Mouse (Mus musculus): ENCODE measurements around the gene Pi16. TPM values are rescaled to one million over a fixed set of nuclear protein-coding genes. Genes with fewer than 3 reads are reported as not detected.

The Pi16 gene
- polyA plus RNA-seq, 1 experiment from 2014 or later, result 2.3 TPM

DNA sequence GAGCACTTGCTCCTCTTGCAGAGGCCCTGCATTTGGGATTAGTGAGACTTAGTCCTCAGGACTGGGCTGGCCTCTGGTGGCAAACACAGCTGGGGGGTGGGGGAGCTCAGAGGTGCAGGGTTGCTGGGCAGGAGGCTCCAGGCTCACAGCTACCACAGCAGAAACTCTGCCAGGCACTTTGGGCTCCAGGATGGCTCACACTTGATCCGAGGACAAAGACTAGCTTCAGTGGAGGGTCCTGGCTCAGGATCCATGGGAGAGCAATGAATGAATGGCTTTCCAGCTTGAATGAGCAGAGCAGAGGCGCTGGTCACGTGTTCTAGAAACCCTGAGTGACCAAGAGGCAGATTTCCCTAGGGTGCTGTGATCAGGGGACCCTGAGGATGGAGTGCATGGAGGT is 41.4 kb downstream of the Pi16 start:
- no peaks in the 10 kb centered on the region for H3K9me3 ChIP-seq (ENCODE audit: control insufficient read depth, low read length)
- H3K4me3 ChIP-seq (ENCODE audit: low read length), result no peak overlapping the region
- no peak overlapping the region for H3K27ac ChIP-seq (ENCODE audit: low read length)
- H3K9ac ChIP-seq (ENCODE audit: low read length), result no peak overlapping the region
- 58% methylated on average over 3 of the region's 3 CpGs for WGBS
- no peak overlapping the region for H3K4me2 ChIP-seq (ENCODE audit: low read depth, low read length)
- no peaks in the 10 kb centered on the region for H3K36me3 ChIP-seq (ENCODE audit: control insufficient read depth, insufficient read depth, low read length)
- H3K27me3 ChIP-seq (ENCODE audit: control insufficient read depth, insufficient read depth, low read depth, low read length), result no peaks in the 10 kb centered on the region
- ATAC-seq (ENCODE audit: low read depth), result no peak
- H3K4me1 ChIP-seq (replicated peaks; ENCODE audit: control insufficient read depth, insufficient read depth, low read length), result peaks cover 24% of the 10 kb centered on the region

DNA sequence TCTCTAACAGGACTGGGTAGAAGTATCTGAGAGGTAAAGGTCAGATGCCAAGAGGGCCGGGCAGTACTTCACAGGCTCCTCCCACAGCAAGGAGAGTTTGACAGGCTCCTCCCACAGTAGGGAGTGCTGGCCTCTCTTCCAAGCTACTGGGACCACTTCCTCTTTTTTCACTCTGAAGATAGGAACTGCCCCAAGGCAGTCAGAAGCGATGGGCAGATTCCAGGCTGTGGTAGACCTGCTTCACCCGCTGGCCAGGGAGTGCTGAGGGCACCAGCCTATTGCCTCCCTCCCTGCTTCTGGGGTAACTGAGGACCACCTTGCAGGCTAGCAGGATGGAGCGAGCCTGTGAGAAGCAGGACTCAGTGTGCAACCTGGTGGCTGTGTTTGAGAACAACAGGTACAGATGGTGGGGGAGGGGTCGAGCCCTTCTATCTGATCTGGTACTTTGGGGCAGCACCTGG is 43.3 kb downstream of the Pi16 start, which contains the start of gene Fgd2:
TSS of gene Fgd2 (plus strand) at position 154 of the 461 bp plus-strand sequence.
- ATAC-seq (ENCODE audit: low read depth), result no peak

DNA sequence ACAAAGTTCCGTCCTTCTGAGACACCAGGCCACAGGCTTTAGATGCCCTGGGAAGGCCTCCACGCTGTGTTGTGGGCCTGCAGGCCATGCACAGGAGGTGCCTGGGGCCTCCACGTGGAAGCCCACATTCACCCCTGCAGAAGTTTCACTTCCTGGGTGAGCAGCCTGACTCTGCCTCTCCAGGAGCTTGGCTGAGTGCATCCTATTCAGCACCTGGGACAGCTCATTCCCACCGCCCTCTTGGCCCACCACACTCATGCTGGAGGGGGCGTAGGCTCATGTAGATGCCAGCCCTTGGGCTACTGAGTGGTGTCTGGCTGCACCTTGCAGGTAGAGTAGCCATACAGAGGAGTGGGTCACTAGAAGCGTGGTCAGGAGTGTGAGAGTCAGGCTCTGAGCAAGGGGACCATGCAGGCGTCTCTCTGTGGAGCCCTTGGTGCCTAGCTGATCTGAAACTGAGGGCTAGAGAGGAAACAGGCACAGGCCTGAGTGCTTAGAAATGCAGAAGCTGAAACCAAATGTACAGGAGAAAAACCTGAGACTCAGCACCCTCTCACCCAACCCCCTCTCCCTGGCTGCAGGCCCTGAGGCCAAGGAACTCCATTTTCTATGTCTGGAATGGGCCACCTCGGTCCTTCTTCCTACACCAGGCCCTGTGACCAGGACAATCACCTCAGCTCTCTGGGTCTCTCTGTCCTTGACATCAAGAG is 44.7 kb downstream of the Pi16 start:
- Histone ChIP-seq H3K4me1 (replicated peaks; ENCODE audit: control insufficient read depth, insufficient read depth, low read length) (peaks cover 5% of the 10 kb centered on the region; the same call in 1 of the 2 replicates), H3K9ac (ENCODE audit: low read length) (no peak overlapping the region), H3K4me3 (ENCODE audit: low read length) (no peak overlapping the region), H3K9me3 (ENCODE audit: control insufficient read depth, low read length) (no peaks in the 10 kb centered on the region), H3K27ac (ENCODE audit: low read length) (no peak overlapping the region), H3K36me3 (ENCODE audit: control insufficient read depth, insufficient read depth, low read length) (no peaks in the 10 kb centered on the region), H3K4me2 (ENCODE audit: low read depth, low read length) (no peak overlapping the region), H3K27me3 (ENCODE audit: control insufficient read depth, insufficient read depth, low read depth, low read length) (no peaks in the 10 kb centered on the region)
- ATAC-seq (ENCODE audit: low read depth), result no peak
- WGBS, result 52% methylated on average over 8 of the region's 8 CpGs

More for the DNA sequence above, 43.3 kb downstream of the Pi16 start, which contains the start of gene Fgd2:
- H3K27me3 ChIP-seq (ENCODE audit: control insufficient read depth, insufficient read depth, low read depth, low read length), result no peaks in the 10 kb centered on the region
- H3K27ac ChIP-seq (ENCODE audit: low read length), result no peak within 1 kb of the TSS
- no peak within 1 kb of the TSS for H3K9ac ChIP-seq (ENCODE audit: low read length)
- 13% methylated on average over 5 of the region's 5 CpGs for WGBS
- H3K4me1 ChIP-seq (replicated peaks; ENCODE audit: control insufficient read depth, insufficient read depth, low read length), result peaks cover 14% of the 10 kb centered on the region
- H3K4me3 ChIP-seq (ENCODE audit: low read length), result no peak within 1 kb of the TSS
- no peaks in the 10 kb centered on the region for H3K36me3 ChIP-seq (ENCODE audit: control insufficient read depth, insufficient read depth, low read length)
- no peaks in the 10 kb centered on the region for H3K9me3 ChIP-seq (ENCODE audit: control insufficient read depth, low read length)
- H3K4me2 ChIP-seq (ENCODE audit: low read depth, low read length), result no peak within 1 kb of the TSS

DNA sequence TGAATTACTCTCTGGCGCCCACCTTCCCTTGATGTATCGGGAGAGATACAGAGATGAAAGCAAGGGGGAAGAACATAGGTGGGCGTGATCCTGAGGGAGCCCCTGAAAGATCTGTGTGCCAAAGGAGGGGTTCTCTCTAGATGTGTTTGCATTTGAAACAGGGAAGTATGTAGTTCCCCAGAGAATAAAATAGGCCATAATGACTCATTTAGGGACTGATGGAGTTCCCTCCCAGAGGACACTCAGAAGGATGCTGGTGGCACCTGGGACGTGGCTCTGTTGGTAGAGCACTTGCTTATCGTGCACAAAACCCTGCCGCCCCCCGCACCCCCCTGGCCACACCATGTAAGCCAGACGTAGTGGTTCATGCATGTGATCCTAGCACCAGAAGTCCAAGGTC is 45.6 kb downstream of the Pi16 start:
- 71% methylated on average over 8 of the region's 8 CpGs for WGBS
- no peak overlapping the region for H3K4me3 ChIP-seq (ENCODE audit: low read length)
- no peak overlapping the region for H3K9ac ChIP-seq (ENCODE audit: low read length)
- H3K27ac ChIP-seq (ENCODE audit: low read length), result no peak overlapping the region
- no peak overlapping the region for H3K4me2 ChIP-seq (ENCODE audit: low read depth, low read length)
- no peak for ATAC-seq (ENCODE audit: low read depth)
- no peaks in the 10 kb centered on the region for H3K27me3 ChIP-seq (ENCODE audit: control insufficient read depth, insufficient read depth, low read depth, low read length)
- no peaks in the 10 kb centered on the region for H3K9me3 ChIP-seq (ENCODE audit: control insufficient read depth, low read length)
- 0 out of 2 replicates have a peak, but pooled peaks cover 5% of the 10 kb centered on the region for H3K4me1 ChIP-seq (replicated peaks; ENCODE audit: control insufficient read depth, insufficient read depth, low read length)
- H3K36me3 ChIP-seq (ENCODE audit: control insufficient read depth, insufficient read depth, low read length), result no peaks in the 10 kb centered on the region

DNA sequence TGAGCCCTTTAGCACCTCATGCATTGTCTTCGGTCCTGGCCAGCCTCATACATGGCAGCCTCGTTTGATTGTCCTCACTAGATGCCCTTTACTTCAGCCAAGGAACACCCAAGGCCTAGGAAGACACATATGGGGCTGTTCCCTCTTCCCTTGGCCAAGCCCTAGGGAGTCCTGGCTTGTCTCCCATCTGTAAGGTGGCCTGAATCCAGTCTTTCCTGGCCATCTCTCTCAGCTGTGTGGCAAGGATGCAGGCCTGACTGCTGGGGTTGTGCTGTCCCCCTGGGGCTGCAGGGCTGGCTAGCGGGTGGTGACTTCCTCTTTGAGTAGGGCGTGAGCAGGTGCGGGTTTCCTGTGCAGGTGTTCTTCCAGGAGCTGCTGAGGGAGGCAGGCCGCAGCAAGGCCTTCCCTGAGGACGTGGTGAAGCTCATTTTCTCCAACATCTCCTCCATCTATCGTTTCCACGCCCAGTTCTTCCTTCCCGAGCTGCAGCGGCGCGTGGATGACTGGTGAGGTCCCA is 47.7 kb downstream of the Pi16 start:
- no peak overlapping the region for H3K4me2 ChIP-seq (ENCODE audit: low read depth, low read length)
- WGBS, result 81% methylated on average over 13 of the region's 13 CpGs
- H3K4me1 ChIP-seq (replicated peaks; ENCODE audit: control insufficient read depth, insufficient read depth, low read length), result 0 out of 2 replicates have a peak, but pooled peaks cover 5% of the 10 kb centered on the region
- no peak overlapping the region for H3K9ac ChIP-seq (ENCODE audit: low read length)
- no peaks in the 10 kb centered on the region for H3K9me3 ChIP-seq (ENCODE audit: control insufficient read depth, low read length)
- no peak for ATAC-seq (ENCODE audit: low read depth)
- H3K27me3 ChIP-seq (ENCODE audit: control insufficient read depth, insufficient read depth, low read depth, low read length), result no peaks in the 10 kb centered on the region
- no peaks in the 10 kb centered on the region for H3K36me3 ChIP-seq (ENCODE audit: control insufficient read depth, insufficient read depth, low read length)
- H3K27ac ChIP-seq (ENCODE audit: low read length), result no peak overlapping the region
- H3K4me3 ChIP-seq (ENCODE audit: low read length), result no peak overlapping the region

DNA sequence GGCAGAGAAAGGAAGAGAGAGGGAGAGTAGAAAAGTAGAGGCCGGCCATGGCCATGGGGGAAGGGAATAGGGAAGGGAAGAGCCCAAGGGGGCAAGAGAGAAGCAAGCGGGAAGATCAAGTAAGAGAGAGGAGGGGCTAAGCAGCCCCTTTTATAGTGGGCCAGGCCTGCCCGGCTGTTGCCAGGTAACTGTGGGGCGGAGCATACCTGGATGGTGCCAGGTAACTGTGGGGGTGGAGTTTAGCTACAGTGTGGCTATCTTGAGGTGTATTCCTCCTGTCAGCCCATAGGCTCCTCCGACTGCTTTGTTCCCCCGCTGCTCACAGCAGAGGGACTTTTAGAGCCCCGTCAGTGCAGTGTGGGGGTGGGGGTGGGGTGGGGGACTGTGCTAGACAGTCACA is 51.2 kb downstream of the Pi16 start:
- Histone ChIP-seq H3K9ac (ENCODE audit: low read length) (peak overlapping the region; percentile 3; the same call in 1 of the 2 replicates), H3K4me2 (ENCODE audit: low read depth, low read length) (peak overlapping the region; percentile 52)
- peak; percentile 73 for ATAC-seq (ENCODE audit: low read depth)

DNA sequence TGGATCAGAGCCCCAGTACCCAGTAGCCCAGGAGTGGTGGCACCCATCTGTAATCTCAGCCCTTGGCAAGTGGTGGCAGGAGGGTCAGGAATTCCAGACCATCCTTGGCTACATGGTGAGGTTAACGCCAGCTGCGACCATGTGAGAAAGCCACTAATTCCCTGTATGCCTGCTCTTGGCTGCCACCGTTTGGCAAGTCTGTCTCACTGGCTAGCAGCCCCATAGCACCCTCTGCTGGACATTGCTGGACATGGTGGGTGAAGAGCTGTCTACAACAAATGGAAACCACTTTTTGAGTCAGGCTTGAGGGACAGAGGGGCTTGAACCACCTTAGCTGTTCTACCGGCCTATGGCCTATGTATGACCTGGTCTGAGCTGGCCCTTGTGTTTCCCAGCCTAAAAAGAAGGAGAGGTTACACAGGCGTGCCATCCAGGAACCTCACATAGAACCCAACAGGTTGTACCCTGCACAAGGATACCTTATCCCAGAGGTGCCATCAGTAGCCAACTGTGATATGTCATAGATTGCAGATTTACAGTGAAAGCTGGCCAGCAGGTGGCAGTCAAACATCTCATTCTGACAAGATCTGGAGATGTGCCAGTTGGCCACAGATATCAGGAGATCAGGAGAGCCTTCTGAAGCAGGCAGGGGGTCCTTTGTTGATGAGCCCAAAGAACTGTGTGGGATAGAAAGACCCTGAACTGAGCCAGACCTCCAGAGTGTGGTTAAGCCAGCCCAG is 53.7 kb downstream of the Pi16 start:
- WGBS, result 7% methylated on average over 5 of the region's 5 CpGs
- H3K4me2 ChIP-seq (ENCODE audit: low read depth, low read length), result no peak overlapping the region
- ATAC-seq (ENCODE audit: low read depth), result peak; percentile 55
- no peak overlapping the region for H3K9ac ChIP-seq (ENCODE audit: low read length)
- H3K9me3 ChIP-seq (ENCODE audit: control insufficient read depth, low read length), result no peaks in the 10 kb centered on the region
- no peaks in the 10 kb centered on the region for H3K36me3 ChIP-seq (ENCODE audit: control insufficient read depth, insufficient read depth, low read length)
- no peak overlapping the region for H3K27ac ChIP-seq (ENCODE audit: low read length)
- no peak overlapping the region for H3K4me3 ChIP-seq (ENCODE audit: low read length)
- H3K4me1 ChIP-seq (replicated peaks; ENCODE audit: control insufficient read depth, insufficient read depth, low read length), result no peaks in the 10 kb centered on the region
- no peaks in the 10 kb centered on the region for H3K27me3 ChIP-seq (ENCODE audit: control insufficient read depth, insufficient read depth, low read depth, low read length)

More for the DNA sequence above, 51.2 kb downstream of the Pi16 start:
- Histone ChIP-seq H3K4me1 (replicated peaks; ENCODE audit: control insufficient read depth, insufficient read depth, low read length) (no peaks in the 10 kb centered on the region), H3K9me3 (ENCODE audit: control insufficient read depth, low read length) (no peaks in the 10 kb centered on the region), H3K27ac (ENCODE audit: low read length) (no peak overlapping the region), H3K36me3 (ENCODE audit: control insufficient read depth, insufficient read depth, low read length) (no peaks in the 10 kb centered on the region), H3K4me3 (ENCODE audit: low read length) (peak overlapping the region; percentile 38), H3K27me3 (ENCODE audit: control insufficient read depth, insufficient read depth, low read depth, low read length) (no peaks in the 10 kb centered on the region)
- 11% methylated on average over 7 of the region's 7 CpGs for WGBS

DNA sequence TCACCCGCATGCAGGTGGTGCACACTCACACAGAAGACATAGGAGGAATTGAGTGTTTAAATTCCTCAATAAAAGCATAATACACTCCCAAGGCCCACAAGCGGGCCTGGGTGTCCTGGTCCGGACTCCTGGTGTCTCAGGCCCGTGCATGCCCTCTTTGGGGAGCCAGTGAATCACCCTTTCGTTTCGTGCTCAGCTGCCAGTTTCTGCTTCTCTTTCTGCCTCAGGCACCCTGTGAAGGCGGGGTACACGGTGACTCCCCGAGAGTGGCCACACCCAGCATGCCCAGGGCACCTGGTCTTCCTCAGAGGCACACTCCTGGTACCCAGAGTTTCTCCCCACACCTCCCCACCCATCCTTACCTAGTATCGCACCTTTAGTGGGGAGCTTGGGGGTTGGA is 58.4 kb downstream of the Pi16 start:
- H3K4me1 ChIP-seq (replicated peaks; ENCODE audit: control insufficient read depth, insufficient read depth, low read length), result no peaks in the 10 kb centered on the region
- no peaks in the 10 kb centered on the region for H3K9me3 ChIP-seq (ENCODE audit: control insufficient read depth, low read length)
- no peak overlapping the region for H3K4me2 ChIP-seq (ENCODE audit: low read depth, low read length)
- no peak for ATAC-seq (ENCODE audit: low read depth)
- no peaks in the 10 kb centered on the region for H3K27me3 ChIP-seq (ENCODE audit: control insufficient read depth, insufficient read depth, low read depth, low read length)
- H3K27ac ChIP-seq (ENCODE audit: low read length), result no peak overlapping the region
- no peak overlapping the region for H3K9ac ChIP-seq (ENCODE audit: low read length)
- no peaks in the 10 kb centered on the region for H3K36me3 ChIP-seq (ENCODE audit: control insufficient read depth, insufficient read depth, low read length)
- H3K4me3 ChIP-seq (ENCODE audit: low read length), result no peak overlapping the region
- 81% methylated on average over 10 of the region's 10 CpGs for WGBS

DNA sequence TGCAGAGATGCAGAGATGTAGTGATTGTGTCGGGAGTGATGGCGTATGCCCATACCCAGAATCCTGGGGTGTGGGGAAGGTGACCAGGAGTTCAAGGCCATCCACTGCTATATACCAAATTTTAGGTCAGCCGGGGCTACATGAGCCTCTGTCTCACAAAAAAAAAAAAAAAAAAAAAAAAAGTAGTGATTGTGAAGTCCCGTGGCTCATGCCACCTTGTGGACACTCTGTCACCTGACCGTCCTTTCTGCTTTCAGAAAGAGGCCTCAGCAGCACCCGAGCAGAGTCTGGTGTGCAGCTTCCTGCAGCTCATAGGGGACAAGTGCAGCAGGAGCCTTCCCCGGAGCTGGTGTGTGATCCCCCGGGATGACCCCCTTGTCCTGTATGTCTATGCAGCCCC is 60.6 kb downstream of the Pi16 start:
- no peaks in the 10 kb centered on the region for H3K27me3 ChIP-seq (ENCODE audit: control insufficient read depth, insufficient read depth, low read depth, low read length)
- WGBS, result 57% methylated on average over 8 of the region's 8 CpGs
- H3K27ac ChIP-seq (ENCODE audit: low read length), result no peak overlapping the region
- H3K9ac ChIP-seq (ENCODE audit: low read length), result no peak overlapping the region
- H3K4me1 ChIP-seq (replicated peaks; ENCODE audit: control insufficient read depth, insufficient read depth, low read length), result no peaks in the 10 kb centered on the region
- no peak overlapping the region for H3K4me2 ChIP-seq (ENCODE audit: low read depth, low read length)
- no peaks in the 10 kb centered on the region for H3K36me3 ChIP-seq (ENCODE audit: control insufficient read depth, insufficient read depth, low read length)
- no peak for ATAC-seq (ENCODE audit: low read depth)
- H3K4me3 ChIP-seq (ENCODE audit: low read length), result no peak overlapping the region
- H3K9me3 ChIP-seq (ENCODE audit: control insufficient read depth, low read length), result no peaks in the 10 kb centered on the region

Data from lung, embryonic 16.5 days (tissue).